Mouse (Mus musculus) erythroblast, embryonic 14.5 days (primary cell): ENCODE measurements around the gene Mrps12.

Source experiments
- GATA1 ChIP-seq: IDR thresholded peaks from 2 replicates; pipeline ENCODE4 v1.6.1; 2012; ENCODE audit warnings: low read length, inconsistent platforms, mixed read lengths
- TAL1 ChIP-seq: IDR thresholded peaks from 3 replicates; pipeline ENCODE4 v1.6.1; 2012; ENCODE audit warnings: low read length, inconsistent platforms, mixed read lengths

GRCm38 (mm10) chr7:28778825-28779224, 37.2 kb upstream of the Mrps12 start:
- TF ChIP-seq GATA1 (no peak), TAL1 (no peak)
